In genomic region chr8:84944478-84945160, GRCm38 (mm10) we compare ENCODE assay signal across 9 mouse cellular contexts. TPM values are rescaled to one million over a fixed set of nuclear protein-coding genes. Genes with fewer than 3 reads are reported as not detected.
A peak's percentile ranks its signal among the peaks of the same experiment; 100 is the strongest.
DNase-seq lines count a peak whose midpoint lies in the region; ATAC-seq and TF ChIP-seq lines count a peak whose summit lies in the region.
"Had no signal": no experiment of that assay in that cellular context is flagged by ENCODE, and none has a peak within 500 bp of the region (broad histone marks: within the 10 kb centered on the region; RNA-seq: fewer than 3 reads in every experiment).

No protein-coding gene starts in this region.

- no peak overlapping the region for H3K4me3 ChIP-seq in thymus, adult 2 months (ENCODE audit: control insufficient read depth, insufficient read depth, low read length)
- peak overlapping the region; percentile 8; the same call in 1 of the 2 replicates for H3K4me3 ChIP-seq in heart, postnatal 0 days (ENCODE audit: low read depth, low read length)
- peak overlapping the region; percentile 53 for H3K4me3 ChIP-seq in megakaryocyte, embryonic 14.5 days (replicated peaks)

- H3K27ac ChIP-seq in thymus, adult 2 months (ENCODE audit: control insufficient read depth, insufficient read depth, low read length): no peak overlapping the region
- H3K27ac ChIP-seq in heart, postnatal 0 days (ENCODE audit: low read depth): no peak overlapping the region

- ATAC-seq in heart, postnatal 0 days (ENCODE audit: insufficient read depth, low read depth): no peak
- no peak for ATAC-seq in activated CD4-positive, CD25-positive, alpha-beta regulatory T cell, adult 4 months

- H3K9ac ChIP-seq in heart, postnatal 0 days (replicated peaks; ENCODE audit: low read depth, low read length): no peak overlapping the region

- no peak for TF ChIP-seq POLR2A in thymus, adult 2 months (IDR thresholded peaks at IDR 0.05; ENCODE audit: control insufficient read depth, extremely low read depth, insufficient read depth, low read length, poor library complexity)

- peaks cover 7% of the 10 kb centered on the region for H3K4me1 ChIP-seq in thymus, adult 2 months (replicated peaks; ENCODE audit: control insufficient read depth, insufficient read depth, low read length)
- H3K4me1 ChIP-seq in heart, postnatal 0 days (ENCODE audit: control insufficient read depth, insufficient read depth): 0 out of 2 replicates have a peak, but pooled peaks cover 5% of the 10 kb centered on the region
- peaks cover 30% of the 10 kb centered on the region for H3K4me1 ChIP-seq in megakaryocyte, embryonic 14.5 days

- 5% methylated on average over 26 of the region's 26 CpGs for WGBS in thymus, adult 2 months
- WGBS in heart, postnatal 0 days: 3% methylated on average over 26 of the region's 26 CpGs

- H3K9me3 ChIP-seq in heart, postnatal 0 days (replicated peaks; ENCODE audit: control insufficient read depth, low read length): no peaks in the 10 kb centered on the region
- no peaks in the 10 kb centered on the region for H3K9me3 ChIP-seq in megakaryocyte, embryonic 14.5 days

- H3K27me3 ChIP-seq in thymus, adult 2 months (ENCODE audit: control insufficient read depth, insufficient read depth, low read length): peaks cover 30% of the 10 kb centered on the region
- peaks cover 56% of the 10 kb centered on the region for H3K27me3 ChIP-seq in heart, postnatal 0 days (ENCODE audit: control insufficient read depth, insufficient read depth, low read length)
- H3K27me3 ChIP-seq in megakaryocyte, embryonic 14.5 days (replicated peaks): peaks cover 69% of the 10 kb centered on the region

- H3K36me3 ChIP-seq in thymus, adult 2 months (ENCODE audit: control insufficient read depth, insufficient read depth, low read length): no peaks in the 10 kb centered on the region
- no peaks in the 10 kb centered on the region for H3K36me3 ChIP-seq in heart, postnatal 0 days (replicated peaks; ENCODE audit: control insufficient read depth, insufficient read depth, low read length)
- H3K36me3 ChIP-seq in megakaryocyte, embryonic 14.5 days (replicated peaks; ENCODE audit: low read length): no peaks in the 10 kb centered on the region

- no peak overlapping the region for H3K4me2 ChIP-seq in heart, postnatal 0 days (ENCODE audit: low read depth, low read length)

- peak; percentile 49 for DNase-seq in thymus, adult 2 months
- no peak for DNase-seq in thymus, adult 18-20 months
- DNase-seq in cerebellum, postnatal 36 days: peak; percentile 76 to 84
- no peak for DNase-seq in heart, postnatal 0 days (ENCODE audit: low spot score)
- DNase-seq in layer of hippocampus, adult 8-10 months (ENCODE audit: low spot score in 2 of 2): peak; percentile 56 to 63
- DNase-seq in right cerebral cortex, postnatal 25 days: peak; percentile 81

- no peak for TF ChIP-seq EP300 in heart, postnatal 0 days (IDR thresholded peaks at IDR 0.05; ENCODE audit: low read depth)

- TF ChIP-seq CTCF in thymus, adult 2 months (IDR thresholded peaks at IDR 0.05; ENCODE audit: borderline replicate concordance, control insufficient read depth, extremely low read depth, insufficient read depth, low read length, poor library complexity): no peak
- no peak for TF ChIP-seq CTCF in heart, postnatal 0 days (IDR thresholded peaks at IDR 0.05; ENCODE audit: low read depth)

RNA-seq across cellular contexts. Expression of gene Rtbdn, which starts 2.2 kb away (rescaled TPM):
- 0.13 and 0.17 TPM in 2 replicates for polyA plus RNA-seq in thymus, adult 2 months (2012; rRNA removed)
- not detected in 2 replicates for total RNA-seq in heart, postnatal 0 days (2014; rRNA removed; ENCODE audit: low replicate concordance)
- 0.10 TPM in 1 of 2 replicates, not detected in the other for polyA plus RNA-seq in heart, postnatal 0 days (2015; fragmentation: Nextera tagmentation; extraction: Ambion mirVana)
- total RNA-seq in layer of hippocampus, adult 8-10 months (2022): 1 to 10 TPM; 1.5 to 2.5 (median 1.7) TPM
- polyA plus RNA-seq in megakaryocyte, embryonic 14.5 days (2012; ENCODE audit: insufficient read depth, low replicate concordance): not detected in 2 replicates
- not detected for polyA plus RNA-seq in activated CD4-positive, CD25-positive, alpha-beta regulatory T cell, adult 4 months (2017; shearing (Covaris generic))
- total RNA-seq: neutrophil, adult 5-6 weeks had no signal

RNA-seq across cellular contexts. Expression of gene Mast1, which starts 7.5 kb away (rescaled TPM):
- 0.35 and 0.36 TPM in 2 replicates for polyA plus RNA-seq in thymus, adult 2 months (2012; rRNA removed)
- total RNA-seq in heart, postnatal 0 days (2014; rRNA removed; ENCODE audit: low replicate concordance): 0.08 TPM in 1 of 2 replicates, not detected in the other
- polyA plus RNA-seq in heart, postnatal 0 days (2015; fragmentation: Nextera tagmentation; extraction: Ambion mirVana): 0.05 TPM in 1 of 2 replicates, not detected in the other
- 10 to 100 TPM; 77.3 to 83.2 (median 80.8) TPM for total RNA-seq in layer of hippocampus, adult 8-10 months (2022)
- polyA plus RNA-seq in megakaryocyte, embryonic 14.5 days (2012; ENCODE audit: insufficient read depth, low replicate concordance): 0.20 TPM in 1 of 2 replicates, not detected in the other
- 1 to 10 TPM in 1 of 2 experiments, under 1 TPM in 1; 0.64 to 1.0 TPM for polyA plus RNA-seq in activated CD4-positive, CD25-positive, alpha-beta regulatory T cell, adult 4 months (2017; shearing (Covaris generic))

RNA-seq across cellular contexts. Expression of gene Gm49661, which starts 24.6 kb away (rescaled TPM):
- 4.3 TPM in 1 of 2 replicates, not detected in the other for polyA plus RNA-seq in thymus, adult 2 months (2012; rRNA removed)
- total RNA-seq in heart, postnatal 0 days (2014; rRNA removed; ENCODE audit: low replicate concordance): not detected in 2 replicates
- not detected in 2 replicates for polyA plus RNA-seq in heart, postnatal 0 days (2015; fragmentation: Nextera tagmentation; extraction: Ambion mirVana)
- total RNA-seq in layer of hippocampus, adult 8-10 months (2022): not detected
- not detected in 2 replicates for polyA plus RNA-seq in megakaryocyte, embryonic 14.5 days (2012; ENCODE audit: insufficient read depth, low replicate concordance)
- polyA plus RNA-seq in activated CD4-positive, CD25-positive, alpha-beta regulatory T cell, adult 4 months (2017; shearing (Covaris generic)): not detected
- total RNA-seq: neutrophil, adult 5-6 weeks had no signal

RNA-seq across cellular contexts. Expression of gene Prdx2, which starts 24.8 kb away (rescaled TPM):
- polyA plus RNA-seq in thymus, adult 2 months (2012; rRNA removed): 162 and 183 TPM in 2 replicates
- 647 and 809 TPM in 2 replicates for total RNA-seq in heart, postnatal 0 days (2014; rRNA removed; ENCODE audit: low replicate concordance)
- polyA plus RNA-seq in heart, postnatal 0 days (2015; fragmentation: Nextera tagmentation; extraction: Ambion mirVana): 758 and 782 TPM in 2 replicates
- total RNA-seq in layer of hippocampus, adult 8-10 months (2022): 100 to 1,000 TPM; 328 to 367 (median 342) TPM
- polyA plus RNA-seq in megakaryocyte, embryonic 14.5 days (2012; ENCODE audit: insufficient read depth, low replicate concordance): 68.6 and 73.1 TPM in 2 replicates
- 100 to 1,000 TPM; 246 to 312 TPM for polyA plus RNA-seq in activated CD4-positive, CD25-positive, alpha-beta regulatory T cell, adult 4 months (2017; shearing (Covaris generic))

RNA-seq across cellular contexts. Expression of gene Rnaseh2a, which starts 24.9 kb away (rescaled TPM):
- polyA plus RNA-seq in thymus, adult 2 months (2012; rRNA removed): 69.4 and 76.1 TPM in 2 replicates
- 57.9 and 76.4 TPM in 2 replicates for total RNA-seq in heart, postnatal 0 days (2014; rRNA removed; ENCODE audit: low replicate concordance)
- polyA plus RNA-seq in heart, postnatal 0 days (2015; fragmentation: Nextera tagmentation; extraction: Ambion mirVana): 52.6 and 57.3 TPM in 2 replicates
- 10 to 100 TPM; 36.2 to 46.2 (median 41.2) TPM for total RNA-seq in layer of hippocampus, adult 8-10 months (2022)
- polyA plus RNA-seq in megakaryocyte, embryonic 14.5 days (2012; ENCODE audit: insufficient read depth, low replicate concordance): 248 and 286 TPM in 2 replicates
- polyA plus RNA-seq in activated CD4-positive, CD25-positive, alpha-beta regulatory T cell, adult 4 months (2017; shearing (Covaris generic)): 10 to 100 TPM; 68.9 to 91.0 TPM

Comparison
In these comparisons a context has a peak if more than half of its experiments do, and no peak if none do; other contexts are left out.
1. DNase-seq: peak in thymus, adult 2 months (single experiment), cerebellum, postnatal 36 days (2 of 2), layer of hippocampus, adult 8-10 months (2 of 2) and right cerebral cortex, postnatal 25 days (single experiment); none in thymus, adult 18-20 months (0 of 2) and heart, postnatal 0 days (single experiment).